Mouse (Mus musculus): ENCODE results near the gene Serpinb2. TPM values are rescaled to one million over a fixed set of nuclear protein-coding genes. Genes with fewer than 3 reads are reported as not detected.

Serpinb2 gene
- polyA plus RNA-seq, 1 experiment = 0.08 TPM

GRCm38 (mm10) chr1:107577514-107577913 lies 66.3 kb downstream of the Serpinb2 start:
- DNase-seq (ENCODE audit: extremely low spot score in 1 of 2, low spot score in 1 of 2) = no peak

- peak; percentile 75 for DNase-seq (ENCODE audit: extremely low spot score in 1 of 2, low spot score in 1 of 2)
Measured at GRCm38 (mm10) chr1:107581220-107581619, 70.0 kb downstream of the Serpinb2 start.

- DNase-seq (ENCODE audit: extremely low spot score in 1 of 2, low spot score in 1 of 2) = no peak
Measured at GRCm38 (mm10) chr1:107582900-107583299, 71.7 kb downstream of the Serpinb2 start.

GRCm38 (mm10) chr1:107583958-107584376 lies 72.7 kb downstream of the Serpinb2 start:
- no peak for DNase-seq (ENCODE audit: extremely low spot score in 1 of 2, low spot score in 1 of 2)

GRCm38 (mm10) chr1:107584932-107585331 lies 73.7 kb downstream of the Serpinb2 start:
- no peak for DNase-seq (ENCODE audit: extremely low spot score in 1 of 2, low spot score in 1 of 2)

Other genes starting within 250 kb of the Serpinb2 start
- gene Serpinb3b, start 233.1 kb upstream of the Serpinb2 start, polyA plus RNA-seq (2012; rRNA removed) = not detected in 2 replicates
- gene Serpinb3c, start 233.1 kb upstream of the Serpinb2 start, polyA plus RNA-seq (2012; rRNA removed) = not detected in 2 replicates
- gene Serpinb11, start 150.2 kb upstream of the Serpinb2 start, polyA plus RNA-seq (2012; rRNA removed) = 0.13 TPM in 1 of 2 replicates, not detected in the other
- 0.06 and 0.08 TPM in 2 replicates for gene Serpinb7, start 111.8 kb upstream of the Serpinb2 start, polyA plus RNA-seq (2012; rRNA removed)
- 6.8 and 7.3 TPM in 2 replicates for gene Serpinb8, start 78.6 kb downstream of the Serpinb2 start, polyA plus RNA-seq (2012; rRNA removed)

Data from frontal cortex, adult 2 months (tissue).